Mouse (Mus musculus): ENCODE data around the gene Slc35a2. TPM values are rescaled to one million over a fixed set of nuclear protein-coding genes. Genes with fewer than 3 reads are reported as not detected.
"Not testable (repeated sequence)": the region's sequence is repeated elsewhere in the genome, so short reads cannot be mapped to it uniquely, and the experiment has no call there.

Slc35a2 gene
- total and polyA plus RNA-seq, 3 experiments, result 39.6 to 158 (median 75.3) TPM

- DNase-seq, result no peak
Observed at GRCm38 (mm10) chrX:7907735-7908134, 23.9 kb downstream of the Slc35a2 start, which contains the start of gene Gm10491. Gene Gm10491 (minus strand): TSS chrX:7907835.

DNA sequence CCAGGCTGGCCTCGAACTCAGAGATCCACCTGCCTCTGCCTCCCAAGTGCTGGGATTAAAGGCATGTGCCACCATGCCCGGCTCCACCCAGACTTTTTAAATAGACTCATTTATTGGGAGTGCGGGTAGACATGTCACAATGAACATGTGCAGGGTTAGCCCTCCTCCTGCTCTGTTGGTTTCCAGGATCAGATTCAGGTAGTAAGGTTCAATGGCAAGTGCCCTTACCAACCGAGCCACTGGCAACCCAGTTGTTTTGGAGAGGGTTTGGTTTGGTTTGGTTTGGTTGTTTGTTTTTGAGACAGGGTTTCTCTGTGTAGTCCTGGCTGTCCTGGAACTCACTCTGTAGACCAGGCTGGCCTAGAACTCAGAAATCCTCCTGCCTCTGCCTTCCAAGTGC is 25.4 kb downstream of the Slc35a2 start, which contains the start of gene Gm10490:
TSS of gene Gm10490 (plus strand) at position 301 of the 400 bp plus-strand sequence.
- DNase-seq, result not testable (repeated sequence)

DNA sequence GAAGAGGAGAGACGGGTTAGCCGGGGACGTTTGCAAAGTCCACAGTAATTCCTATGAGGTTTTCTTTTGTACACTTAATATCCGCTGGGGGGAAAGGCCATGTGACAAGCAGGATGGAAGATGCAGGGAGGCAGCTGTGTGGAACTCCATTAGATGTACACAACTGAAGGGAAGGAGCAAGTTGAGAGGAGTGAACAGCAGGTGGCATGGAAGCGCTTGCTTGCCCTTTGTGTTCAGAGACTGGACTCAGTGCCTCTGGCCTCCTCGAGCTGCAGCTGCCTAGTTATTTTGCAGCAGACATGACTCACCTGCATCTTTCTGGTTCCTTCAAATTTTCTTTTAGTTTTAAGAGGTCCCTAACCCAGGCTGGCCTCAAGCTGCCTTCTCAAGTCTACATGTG is 26.6 kb downstream of the Slc35a2 start:
- peak; percentile 31 for DNase-seq

GRCm38 (mm10) chrX:7915669-7916068 is 31.8 kb downstream of the Slc35a2 start:
- DNase-seq, result peak; percentile 51

DNA sequence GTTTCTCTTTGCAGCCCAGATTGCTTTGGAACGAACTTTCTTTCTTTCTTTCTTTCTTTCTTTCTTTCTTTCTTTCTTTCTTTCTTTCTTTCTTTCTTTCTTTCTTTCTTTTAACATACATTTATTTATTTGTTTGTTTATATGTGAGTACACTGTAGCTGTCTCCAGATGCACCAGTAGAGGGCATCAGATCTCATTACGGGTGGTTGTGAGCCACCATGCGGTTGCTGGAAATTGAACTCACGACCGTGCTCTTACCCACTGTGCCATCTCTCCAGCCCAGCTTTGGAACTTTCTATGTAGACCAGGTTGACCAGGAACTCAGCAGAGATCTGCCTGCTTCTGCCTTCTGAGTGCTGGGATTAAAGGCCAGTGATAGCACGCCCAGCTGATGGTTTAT is 34.1 kb downstream of the Slc35a2 start:
- not testable (repeated sequence) for DNase-seq

DNA sequence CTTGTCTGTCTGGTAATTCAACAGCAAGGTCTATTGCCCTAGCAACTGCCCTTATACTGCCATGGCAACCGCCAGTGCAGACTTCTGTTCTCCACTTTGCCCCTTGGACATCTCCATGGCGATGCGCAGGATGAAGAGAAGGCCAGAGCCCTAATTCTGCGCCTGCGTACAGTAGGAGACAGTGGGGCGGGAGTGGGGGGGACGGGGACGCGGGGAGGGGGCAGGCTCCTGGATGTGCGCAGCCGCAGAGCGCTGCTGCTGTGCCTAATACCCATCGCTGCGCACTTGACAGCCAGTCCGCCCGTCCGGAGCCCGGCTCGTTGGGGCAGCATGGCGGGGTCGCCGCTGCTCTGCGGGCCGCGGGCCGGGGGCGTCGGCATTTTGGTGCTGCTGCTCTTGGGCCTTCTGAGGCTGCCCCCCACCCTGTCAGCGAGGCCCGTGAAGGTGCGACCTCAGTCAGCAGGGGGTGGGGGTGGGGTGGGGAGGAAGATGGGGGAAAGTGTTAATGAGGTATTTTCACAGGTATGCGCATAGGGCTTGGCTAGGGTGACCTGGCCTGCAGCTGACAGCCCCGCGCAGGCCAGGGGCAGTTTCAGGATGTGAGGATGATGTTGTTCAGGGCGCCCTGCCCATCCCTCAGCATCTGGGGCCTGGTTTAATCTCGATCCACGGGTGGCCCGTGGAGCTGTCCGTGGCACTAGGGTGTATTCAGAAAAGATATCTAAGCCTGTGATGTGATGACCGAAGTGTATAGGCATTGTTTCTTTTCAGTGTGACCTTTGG is 36.0 kb downstream of the Slc35a2 start, which contains the start of gene Pcsk1n:
TSS of gene Pcsk1n (plus strand) at position 222 of the 783 bp plus-strand sequence.
- DNase-seq, result no peak

DNA sequence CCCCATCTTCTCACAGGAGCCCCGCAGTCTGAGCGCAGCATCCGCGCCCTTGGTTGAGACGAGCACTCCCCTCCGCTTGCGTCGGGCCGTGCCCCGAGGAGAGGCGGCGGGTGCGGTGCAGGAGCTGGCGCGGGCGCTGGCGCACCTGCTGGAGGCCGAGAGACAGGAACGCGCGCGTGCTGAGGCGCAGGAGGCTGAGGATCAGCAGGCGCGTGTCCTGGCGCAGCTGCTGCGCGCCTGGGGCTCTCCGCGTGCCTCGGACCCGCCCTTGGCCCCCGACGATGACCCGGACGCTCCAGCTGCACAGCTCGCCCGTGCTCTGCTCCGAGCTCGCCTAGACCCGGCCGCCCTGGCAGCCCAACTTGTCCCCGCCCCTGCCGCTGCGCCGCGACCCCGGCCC is 38.2 kb downstream of the Slc35a2 start:
- DNase-seq, result no peak

- DNase-seq, result no peak
Observed at GRCm38 (mm10) chrX:7926266-7926665, 42.4 kb downstream of the Slc35a2 start.

- no peak for DNase-seq
Observed at GRCm38 (mm10) chrX:7927116-7927515, 43.3 kb downstream of the Slc35a2 start.

DNA sequence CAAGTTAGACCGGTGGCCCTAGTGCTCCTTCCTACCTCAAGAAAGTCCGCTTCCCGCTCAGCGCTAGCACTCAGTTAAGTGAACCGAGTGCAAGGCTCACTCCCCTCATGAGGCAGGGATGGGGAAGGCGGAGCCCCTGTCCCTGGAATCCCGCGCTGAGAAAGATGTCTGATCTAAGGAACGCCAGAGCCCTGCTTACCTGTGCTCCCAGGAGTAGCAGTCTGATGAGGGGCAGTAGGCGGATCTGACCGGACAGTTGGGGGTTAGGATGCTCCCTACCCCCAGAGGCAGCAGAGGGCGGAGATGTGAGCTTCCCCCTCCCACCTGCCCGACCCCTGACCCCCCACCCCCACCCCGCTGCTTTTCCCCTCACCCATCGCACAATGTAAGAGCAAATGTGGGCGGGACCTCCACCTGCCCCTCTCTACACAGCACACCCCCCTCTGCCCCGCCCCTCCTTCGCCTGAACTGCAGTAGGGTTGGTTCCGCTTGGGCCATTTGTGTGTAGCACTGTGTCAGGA is 44.5 kb downstream of the Slc35a2 start, which contains the start of gene Eras:
TSS of gene Eras (minus strand) at position 338 of the 521 bp plus-strand sequence.
- no peak for DNase-seq

- no peak for DNase-seq
Observed at GRCm38 (mm10) chrX:7936874-7937273, 53.0 kb downstream of the Slc35a2 start.

DNA sequence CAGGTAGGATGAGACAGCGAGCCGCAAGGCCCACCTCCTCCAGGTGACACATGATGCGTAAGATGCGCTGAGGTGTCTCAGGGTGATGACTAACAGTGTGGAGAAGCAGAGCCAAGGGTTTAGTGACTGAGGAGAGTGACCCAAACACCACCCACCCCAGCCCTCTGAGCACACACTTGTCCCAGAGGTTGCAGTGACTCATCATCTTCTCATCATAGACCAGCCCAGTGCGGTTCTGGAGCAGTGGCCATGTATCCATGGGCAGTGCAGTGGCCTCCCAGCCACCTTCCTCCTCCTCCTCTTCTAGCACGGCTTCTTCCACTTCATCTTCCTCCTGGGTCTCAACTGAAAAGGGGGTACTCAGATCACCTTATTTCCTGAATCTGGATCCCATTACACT is 53.8 kb downstream of the Slc35a2 start:
- DNase-seq, result peak; percentile 8

Other genes with a start within 250 kb of the Slc35a2 start
- gene Syp, start 245.6 kb upstream of the Slc35a2 start, total RNA-seq (2021), result 10 to 100 TPM; 34.3 to 81.7 TPM
- 20.4 and 21.6 TPM in 2 replicates for gene Syp, start 245.6 kb upstream of the Slc35a2 start, polyA plus RNA-seq (2012; rRNA removed)
- gene Prickle3, start 226.8 kb upstream of the Slc35a2 start, total RNA-seq (2021), result 10 to 100 TPM in 1 of 2 experiments, 1 to 10 TPM in 1; 10.0 to 12.3 TPM
- gene Prickle3, start 226.8 kb upstream of the Slc35a2 start, polyA plus RNA-seq (2012; rRNA removed), result 46.0 and 46.4 TPM in 2 replicates
- gene Plp2, start 212.6 kb upstream of the Slc35a2 start, total RNA-seq (2021), result 10 to 100 TPM; 72.7 to 93.7 TPM
- 87.0 and 88.3 TPM in 2 replicates for gene Plp2, start 212.6 kb upstream of the Slc35a2 start, polyA plus RNA-seq (2012; rRNA removed)
- under 1 TPM; 0.35 to 0.76 TPM for gene Magix, start 202.8 kb upstream of the Slc35a2 start, total RNA-seq (2021)
- 0.77 and 2.5 TPM in 2 replicates for gene Magix, start 202.8 kb upstream of the Slc35a2 start, polyA plus RNA-seq (2012; rRNA removed)
- gene Gpkow, start 186.9 kb upstream of the Slc35a2 start, total RNA-seq (2021), result 10 to 100 TPM; 55.7 to 58.4 TPM
- 4.2 and 5.4 TPM in 2 replicates for gene Gpkow, start 186.9 kb upstream of the Slc35a2 start, polyA plus RNA-seq (2012; rRNA removed)
- 10 to 100 TPM; 63.7 to 68.0 TPM for gene Wdr45, start 169.7 kb upstream of the Slc35a2 start, total RNA-seq (2021)
- gene Wdr45, start 169.7 kb upstream of the Slc35a2 start, polyA plus RNA-seq (2012; rRNA removed), result 51.1 and 51.5 TPM in 2 replicates
- gene Gm45208, start 161.8 kb upstream of the Slc35a2 start, total RNA-seq (2021), result not detected
- 1.1 and 6.2 TPM in 2 replicates for gene Gm45208, start 161.8 kb upstream of the Slc35a2 start, polyA plus RNA-seq (2012; rRNA removed)
- gene Praf2, start 155.6 kb upstream of the Slc35a2 start, total RNA-seq (2021), result 10 to 100 TPM; 12.9 to 17.9 TPM
- 37.3 and 55.0 TPM in 2 replicates for gene Praf2, start 155.6 kb upstream of the Slc35a2 start, polyA plus RNA-seq (2012; rRNA removed)
- 1 to 10 TPM; 2.9 to 3.7 TPM for gene Ccdc120, start 133.1 kb upstream of the Slc35a2 start, total RNA-seq (2021)
- 11.6 and 12.8 TPM in 2 replicates for gene Ccdc120, start 133.1 kb upstream of the Slc35a2 start, polyA plus RNA-seq (2012; rRNA removed)
- gene Tfe3, start 121.5 kb upstream of the Slc35a2 start, total RNA-seq (2021), result 10 to 100 TPM; 45.4 to 59.2 TPM
- 40.7 and 41.3 TPM in 2 replicates for gene Tfe3, start 121.5 kb upstream of the Slc35a2 start, polyA plus RNA-seq (2012; rRNA removed)
- 10 to 100 TPM; 44.7 to 47.8 TPM for gene Gripap1, start 94.3 kb upstream of the Slc35a2 start, total RNA-seq (2021)
- gene Gripap1, start 94.3 kb upstream of the Slc35a2 start, polyA plus RNA-seq (2012; rRNA removed), result 18.3 and 19.5 TPM in 2 replicates
- gene Kcnd1, start 61.7 kb upstream of the Slc35a2 start, total RNA-seq (2021), result under 1 TPM; 0.86 to 0.92 TPM
- 1.1 and 1.2 TPM in 2 replicates for gene Kcnd1, start 61.7 kb upstream of the Slc35a2 start, polyA plus RNA-seq (2012; rRNA removed)
- 10 to 100 TPM; 53.9 to 65.8 TPM for gene Otud5, start 42.7 kb upstream of the Slc35a2 start, total RNA-seq (2021)
- gene Otud5, start 42.7 kb upstream of the Slc35a2 start, polyA plus RNA-seq (2012; rRNA removed), result 34.5 and 51.6 TPM in 2 replicates
- 10 to 100 TPM in 1 of 2 experiments, 1 to 10 TPM in 1; 7.3 to 12.6 TPM for gene Pim2, start 5.8 kb upstream of the Slc35a2 start, total RNA-seq (2021)
- gene Pim2, start 5.8 kb upstream of the Slc35a2 start, polyA plus RNA-seq (2012; rRNA removed), result 23.0 and 23.7 TPM in 2 replicates
- gene Pqbp1, start 15.2 kb downstream of the Slc35a2 start, total RNA-seq (2021), result 100 to 1,000 TPM; 102 to 144 TPM
- 93.3 and 120 TPM in 2 replicates for gene Pqbp1, start 15.2 kb downstream of the Slc35a2 start, polyA plus RNA-seq (2012; rRNA removed)
- 100 to 1,000 TPM; 102 to 113 TPM for gene Timm17b, start 15.3 kb downstream of the Slc35a2 start, total RNA-seq (2021)
- 79.3 and 93.5 TPM in 2 replicates for gene Timm17b, start 15.3 kb downstream of the Slc35a2 start, polyA plus RNA-seq (2012; rRNA removed)
- not detected for gene Gm10491, start 23.8 kb downstream of the Slc35a2 start, total RNA-seq (2021)
- not detected in 2 replicates for gene Gm10491, start 23.8 kb downstream of the Slc35a2 start, polyA plus RNA-seq (2012; rRNA removed)
- gene Gm10490, start 25.5 kb downstream of the Slc35a2 start, total RNA-seq (2021), result not detected
- gene Gm10490, start 25.5 kb downstream of the Slc35a2 start, polyA plus RNA-seq (2012; rRNA removed), result not detected in 2 replicates
- 10 to 100 TPM; 34.7 to 59.2 TPM for gene Pcsk1n, start 35.8 kb downstream of the Slc35a2 start, total RNA-seq (2021)
- gene Pcsk1n, start 35.8 kb downstream of the Slc35a2 start, polyA plus RNA-seq (2012; rRNA removed), result 223 and 268 TPM in 2 replicates
- gene Eras, start 44.6 kb downstream of the Slc35a2 start, total RNA-seq (2021), result not detected
- not detected in 2 replicates for gene Eras, start 44.6 kb downstream of the Slc35a2 start, polyA plus RNA-seq (2012; rRNA removed)
- 10 to 100 TPM; 13.3 to 16.1 TPM for gene Hdac6, start 63.9 kb downstream of the Slc35a2 start, total RNA-seq (2021)
- 23.2 and 25.2 TPM in 2 replicates for gene Hdac6, start 63.9 kb downstream of the Slc35a2 start, polyA plus RNA-seq (2012; rRNA removed)
- gene Gata1, start 94.0 kb downstream of the Slc35a2 start, total RNA-seq (2021), result under 1 TPM in 1 of 2 experiments, not detected in 1; 0.48 TPM
- 0.12 and 1.7 TPM in 2 replicates for gene Gata1, start 94.0 kb downstream of the Slc35a2 start, polyA plus RNA-seq (2012; rRNA removed)
- gene Glod5, start 134.5 kb downstream of the Slc35a2 start, total RNA-seq (2021), result not detected
- not detected in 2 replicates for gene Glod5, start 134.5 kb downstream of the Slc35a2 start, polyA plus RNA-seq (2012; rRNA removed)
- 10 to 100 TPM in 1 of 2 experiments, 1 to 10 TPM in 1; 9.1 to 11.2 TPM for gene Suv39h1, start 190.7 kb downstream of the Slc35a2 start, total RNA-seq (2021)
- gene Suv39h1, start 190.7 kb downstream of the Slc35a2 start, polyA plus RNA-seq (2012; rRNA removed), result 4.9 and 5.5 TPM in 2 replicates
- 1 to 10 TPM; 2.4 to 3.2 TPM for gene Was, start 206.5 kb downstream of the Slc35a2 start, total RNA-seq (2021)
- 2.1 and 2.5 TPM in 2 replicates for gene Was, start 206.5 kb downstream of the Slc35a2 start, polyA plus RNA-seq (2012; rRNA removed)
- gene Wdr13, start 248.9 kb downstream of the Slc35a2 start, total RNA-seq (2021), result 10 to 100 TPM; 52.4 to 57.7 TPM
- 213 and 220 TPM in 2 replicates for gene Wdr13, start 248.9 kb downstream of the Slc35a2 start, polyA plus RNA-seq (2012; rRNA removed)

Measured in adrenal gland, adult 2 months (tissue).